Mouse (Mus musculus) MEL (cell line): ENCODE measurements around the gene Rbms3. TPM values are rescaled to one million over a fixed set of nuclear protein-coding genes. Genes with fewer than 3 reads are reported as not detected.

ENCODE experiments used
- DNase-seq: peaks from one replicate; pipeline ENCODE4 v3.0.0; 2011; ENCODE audit warnings: low read depth, low spot score
- H3K27ac ChIP-seq: 2 replicates; pipeline ENCODE4 v1.5.1; 2012; ENCODE audit warnings: low read depth, mild to moderate bottlenecking, control low read depth, low read length, moderate library complexity; ENCODE audit not compliant: control insufficient read depth
- H3K27me3 ChIP-seq, 2 experiments: fragments of 150-350 bp in 1 of 2; sonication (generic) in 1 of 2; 2 replicates each; pipeline ENCODE4 v1.6.1; 2012; ENCODE audit warnings: low read length in 2 of 2, mild to moderate bottlenecking in 2 of 2, improper control_type of control experiment in 1 of 2, moderate library complexity in 1 of 2; ENCODE audit not compliant: insufficient read depth in 2 of 2, control insufficient read depth in 1 of 2
- H3K36me3 ChIP-seq, 2 experiments: 2 replicates each; pipeline ENCODE4 v1.6.1; 2012 to 2014; ENCODE audit warnings: low read length in 2 of 2, improper control_type of control experiment in 1 of 2, inconsistent platforms in 1 of 2, mild to moderate bottlenecking in 1 of 2; ENCODE audit not compliant: insufficient read depth in 2 of 2, control insufficient read depth in 1 of 2
- H3K4me1 ChIP-seq, 2 experiments: fragments of 150-350 bp in 1 of 2; sonication (generic) in 1 of 2; 2 replicates each; pipeline ENCODE4 v1.6.1; 2012; ENCODE audit warnings: low read length in 2 of 2, improper control_type of control experiment in 1 of 2, mild to moderate bottlenecking in 1 of 2; ENCODE audit not compliant: insufficient read depth in 2 of 2, control insufficient read depth in 1 of 2
- H3K4me3 ChIP-seq, 2 experiments: fragments of 150-350 bp in 1 of 2; sonication (generic) in 1 of 2; 2 replicates each; pipeline ENCODE4 v1.5.1; 2012; ENCODE audit warnings: low read depth in 2 of 2, low read length in 2 of 2, mild to moderate bottlenecking in 2 of 2, moderate library complexity in 2 of 2, control low read depth in 1 of 2, improper control_type of control experiment in 1 of 2; ENCODE audit not compliant: control insufficient read depth in 1 of 2, insufficient read depth in 1 of 2
- H3K79me2 ChIP-seq: 2 replicates; pipeline ENCODE4 v1.6.1; 2012; ENCODE audit warnings: mild to moderate bottlenecking, low read length, moderate library complexity; ENCODE audit not compliant: control insufficient read depth, poor library complexity, insufficient read depth
- H3K9ac ChIP-seq: 2 replicates; pipeline ENCODE4 v1.6.1; 2012; ENCODE audit warnings: low read depth, mild to moderate bottlenecking, control low read depth, low read length, moderate library complexity; ENCODE audit not compliant: control insufficient read depth, poor library complexity, severe bottlenecking
- H3K9me3 ChIP-seq: fragments of 150-350 bp; sonication (generic); replicated peaks from 2 replicates; pipeline ENCODE4 v1.6.1; 2012; ENCODE audit warnings: mild to moderate bottlenecking, low read length, improper control_type of control experiment, moderate library complexity; ENCODE audit not compliant: insufficient read depth
- E2F4 ChIP-seq: IDR thresholded peaks from 2 replicates; pipeline ENCODE4 v1.6.1; 2011; ENCODE audit warnings: low read depth, low read length, improper control_type of control experiment, borderline replicate concordance
- ELF1 ChIP-seq: IDR thresholded peaks from 2 replicates; pipeline ENCODE4 v1.6.1; 2014; ENCODE audit warnings: low read depth, mild to moderate bottlenecking, inconsistent platforms, low read length, improper control_type of control experiment, moderate library complexity
- EP300 ChIP-seq, 2 experiments: IDR thresholded peaks; 2 replicates each; pipeline ENCODE4 v1.6.1; 2011; ENCODE audit warnings: improper control_type of control experiment in 2 of 2, low read length in 2 of 2, low read depth in 1 of 2, mild to moderate bottlenecking in 1 of 2
- GATA1 ChIP-seq: IDR thresholded peaks from 2 replicates; pipeline ENCODE4 v1.6.1; 2011; ENCODE audit warnings: low read depth, low read length, improper control_type of control experiment
- MXI1 ChIP-seq: IDR thresholded peaks from 2 replicates; pipeline ENCODE4 v1.6.1; 2011; ENCODE audit warnings: mild to moderate bottlenecking, low read depth, low read length, improper control_type of control experiment
- MYB ChIP-seq: IDR thresholded peaks from 2 replicates; pipeline ENCODE4 v1.6.1; 2011; ENCODE audit warnings: mild to moderate bottlenecking, low read depth, low read length, improper control_type of control experiment
- NELFE ChIP-seq: IDR thresholded peaks from 2 replicates; pipeline ENCODE4 v1.6.1; 2011; ENCODE audit warnings: low read depth, low read length, improper control_type of control experiment
- POLR2AphosphoS5 ChIP-seq: IDR thresholded peaks from 2 replicates; pipeline ENCODE4 v1.6.1; 2012; ENCODE audit warnings: low read depth, borderline replicate concordance, mild to moderate bottlenecking, inconsistent platforms, low read length, moderate library complexity, mixed read lengths
- RAD21 ChIP-seq: IDR thresholded peaks from 2 replicates; pipeline ENCODE4 v1.6.1; 2011; ENCODE audit warnings: mild to moderate bottlenecking, low read depth, low read length, improper control_type of control experiment
- RCOR1 ChIP-seq: IDR thresholded peaks from 2 replicates; pipeline ENCODE4 v1.6.1; 2012; ENCODE audit warnings: low read depth, mild to moderate bottlenecking, inconsistent platforms, low read length, improper control_type of control experiment
- TAL1 ChIP-seq: IDR thresholded peaks from 2 replicates; pipeline ENCODE4 v1.6.1; 2012; ENCODE audit warnings: mild to moderate bottlenecking, inconsistent platforms, low read length, moderate library complexity, mixed read lengths
- USF1 ChIP-seq: IDR thresholded peaks from 2 replicates; pipeline ENCODE4 v1.6.1; 2014; ENCODE audit warnings: low read depth, mild to moderate bottlenecking, inconsistent platforms, low read length, improper control_type of control experiment, moderate library complexity
- USF2 ChIP-seq, 2 experiments: IDR thresholded peaks; 2 replicates each; pipeline ENCODE4 v1.6.1; 2011 to 2012; ENCODE audit warnings: improper control_type of control experiment in 2 of 2, low read length in 2 of 2, borderline replicate concordance in 1 of 2, inconsistent platforms in 1 of 2, low read depth in 1 of 2, mild to moderate bottlenecking in 1 of 2; ENCODE audit not compliant: insufficient read depth in 1 of 2
- ZKSCAN1 ChIP-seq: IDR thresholded peaks from 2 replicates; pipeline ENCODE4 v1.6.1; 2012; ENCODE audit warnings: low read depth, mild to moderate bottlenecking, inconsistent platforms, low read length, improper control_type of control experiment, moderate library complexity
- polyA plus RNA-seq, 2 experiments: library from polyadenylated mRNA; stranded (reverse) in 1 of 2; unstranded in 1 of 2; fragments of >175 nt in 1 of 2; fragments of >200 nt in 1 of 2; gene quantifications; 2 replicates each; pipeline versions ENCODE4 v1.2.1 to v1.2.4; 2012; ENCODE audit warnings: low replicate concordance in 2 of 2, low read depth in 1 of 2; ENCODE audit not compliant: insufficient read length in 2 of 2, insufficient read depth in 1 of 2, missing spikeins in 1 of 2
- total RNA-seq: library from RNA; depleted of rRNA; stranded (reverse); fragments of 300-350 nt; gene quantifications from 2 replicates; pipeline ENCODE4 v1.2.3, GENCODE M21; 2012

Rbms3 gene
- total and polyA plus RNA-seq, 3 experiments, result not detected

- Histone ChIP-seq H3K27ac (no peak overlapping the region), H3K36me3 (no peaks in the 10 kb centered on the region)
- TF ChIP-seq RAD21, result no peak
- no peak for TF ChIP-seq ZKSCAN1
- no peak for TF ChIP-seq TAL1
- TF ChIP-seq MXI1, result no peak
- TF ChIP-seq E2F4, result no peak
- no peak for TF ChIP-seq RCOR1
- no peak for TF ChIP-seq USF2 (IDR thresholded peaks at IDR 0.05; ENCODE audit: borderline replicate concordance in 1 of 2, insufficient read depth in 1 of 2, low read depth in 1 of 2, low read length in 2 of 2)
- no peak for TF ChIP-seq MYB
- TF ChIP-seq NELFE, result no peak
- TF ChIP-seq ELF1, result no peak
- no peak for TF ChIP-seq USF1
- no peak for TF ChIP-seq EP300 (IDR thresholded peaks at IDR 0.05; ENCODE audit: low read depth in 1 of 2, low read length in 2 of 2)
- TF ChIP-seq GATA1, result no peak
- no peak for TF ChIP-seq POLR2AphosphoS5
- TF ChIP-seq, all 39 proteins: peak for 0
- no peak for DNase-seq
- Histone ChIP-seq H3K9me3 (no peaks in the 10 kb centered on the region), H3K9ac (no peak overlapping the region), H3K79me2 (no peaks in the 10 kb centered on the region), H3K4me3 (no peak overlapping the region), H3K4me1 (no peaks in the 10 kb centered on the region), H3K27me3 (no peaks in the 10 kb centered on the region)
Measured at GRCm38 (mm10) chr9:117250831-117251165, 378.9 kb downstream of the Rbms3 start.

DNA sequence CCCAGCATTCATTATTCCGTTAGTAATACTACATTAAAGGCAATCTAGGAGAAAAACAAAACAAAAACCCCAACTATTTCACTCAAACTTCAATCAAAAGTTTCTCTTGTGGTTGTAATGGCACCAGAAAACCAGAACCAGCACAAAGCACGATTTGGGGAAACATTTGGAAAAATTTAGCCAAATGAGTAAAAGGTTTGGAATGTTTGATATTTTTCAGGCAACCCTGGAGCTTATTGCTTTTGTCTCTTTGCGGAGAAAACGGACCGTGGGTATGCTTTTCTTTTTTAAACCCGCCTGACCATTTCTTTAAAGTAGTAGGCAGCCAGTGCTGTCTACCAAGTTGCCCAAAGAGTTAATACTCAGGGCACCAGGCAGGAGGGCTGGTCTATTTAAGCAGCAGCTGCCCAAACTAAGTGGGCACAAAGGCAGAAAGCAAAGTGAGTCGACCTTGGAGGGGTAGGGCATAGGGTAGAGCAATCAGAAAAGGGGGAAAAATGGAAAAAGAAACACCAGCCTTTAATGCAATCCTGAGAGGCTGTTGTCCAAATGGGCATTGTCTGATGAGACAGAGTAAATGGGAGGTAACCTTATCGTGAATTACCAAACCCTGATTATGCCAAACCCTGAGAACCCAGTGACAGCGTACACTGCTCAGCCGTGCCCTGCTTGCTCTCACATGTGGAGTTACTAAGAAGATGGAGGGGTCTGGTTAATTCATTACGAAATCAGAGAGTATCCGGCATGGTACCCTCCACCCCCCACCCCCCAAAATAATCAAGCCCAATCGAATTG, 379.5 kb downstream of the Rbms3 start:
- H3K27me3 ChIP-seq, result no peaks in the 10 kb centered on the region
- H3K4me3 ChIP-seq, result no peak overlapping the region
- no peaks in the 10 kb centered on the region for H3K79me2 ChIP-seq
- no peak overlapping the region for H3K9ac ChIP-seq
- H3K27ac ChIP-seq, result no peak overlapping the region
- H3K9me3 ChIP-seq, result no peaks in the 10 kb centered on the region
- TF ChIP-seq E2F4, result no peak
- TF ChIP-seq, all 39 proteins: peak for 0
- Histone ChIP-seq H3K4me1 (no peaks in the 10 kb centered on the region), H3K36me3 (no peaks in the 10 kb centered on the region)
- no peak for DNase-seq
